Mouse (Mus musculus) intestine, embryonic 15.5 days (tissue): ENCODE data around the gene Actr10. TPM values are rescaled to one million over a fixed set of nuclear protein-coding genes. Genes with fewer than 3 reads are reported as not detected.
A peak's percentile ranks its signal among the peaks of the same experiment; 100 is the strongest.

ENCODE experiments used
- ATAC-seq: fragments of 200-750 bp; cut with Nextera tagmentation; 2 replicates; pipeline ENCODE4 v1.8.0; 2017; ENCODE audit warnings: moderate TSS enrichment, moderate library complexity
- H3K27ac ChIP-seq: fragments of 300-500 bp; sonication (generic); 2 replicates; pipeline ENCODE4 v1.5.1; 2015; ENCODE audit warnings: mild to moderate bottlenecking, inconsistent platforms
- H3K27me3 ChIP-seq: fragments of 300-500 bp; sonication (generic); replicated peaks from 2 replicates; pipeline ENCODE4 v1.6.1; 2015; ENCODE audit warnings: inconsistent platforms
- H3K36me3 ChIP-seq: fragments of 300-500 bp; sonication (generic); 2 replicates; pipeline ENCODE4 v1.6.1; 2015; ENCODE audit warnings: inconsistent platforms
- H3K4me1 ChIP-seq: fragments of 300-500 bp; sonication (generic); replicated peaks from 2 replicates; pipeline ENCODE4 v1.6.1; 2015; ENCODE audit warnings: inconsistent platforms
- H3K4me2 ChIP-seq: fragments of 300-500 bp; sonication (generic); replicated peaks from 2 replicates; pipeline ENCODE4 v1.6.1; 2015; ENCODE audit warnings: mild to moderate bottlenecking, inconsistent platforms
- H3K4me3 ChIP-seq: fragments of 300-500 bp; sonication (generic); replicated peaks from 2 replicates; pipeline ENCODE4 v1.5.1; 2015; ENCODE audit warnings: inconsistent platforms
- H3K9ac ChIP-seq: fragments of 300-500 bp; sonication (generic); 2 replicates; pipeline ENCODE4 v1.6.1; 2015; ENCODE audit warnings: inconsistent platforms
- H3K9me3 ChIP-seq: fragments of 300-500 bp; sonication (generic); 2 replicates; pipeline ENCODE4 v1.6.1; 2016; ENCODE audit warnings: inconsistent platforms
- WGBS: fragments of 180-500 bp; shearing (Covaris S2); methylation state at CpG from one replicate; pipeline ENCODE4 v1.1.7; 2015; 5-methylcytosine and 5-hydroxymethylcytosine counted together
- polyA plus RNA-seq: library from polyadenylated mRNA; unstranded; fragments of >200 nt; fragmentation: Nextera tagmentation; extraction: Ambion mirVana; gene quantifications from 2 replicates; pipeline ENCODE4 v1.2.1, GENCODE M21; 2015

Actr10 gene
- polyA plus RNA-seq, 1 experiment from 2014 or later: 223 TPM

GRCm38 (mm10) chr12:70968791-70969307 is 31.2 kb downstream of the Actr10 start:
- under 1% methylated on average over 15 of the region's 15 CpGs for WGBS

GRCm38 (mm10) chr12:70969485-70970184 is 32.0 kb downstream of the Actr10 start:
- H3K4me2 ChIP-seq: peak overlapping the region; percentile 53
- H3K27ac ChIP-seq: no peak overlapping the region
- no peak for ATAC-seq
- H3K9me3 ChIP-seq: no peaks in the 10 kb centered on the region
- H3K4me1 ChIP-seq: no peaks in the 10 kb centered on the region
- H3K9ac ChIP-seq: no peak overlapping the region
- H3K27me3 ChIP-seq: no peaks in the 10 kb centered on the region
- peak overlapping the region; percentile 23; the same call in 1 of the 2 replicates for H3K4me3 ChIP-seq
- no peaks in the 10 kb centered on the region for H3K36me3 ChIP-seq
- WGBS: 5% methylated on average over 17 of the region's 17 CpGs

More at GRCm38 (mm10) chr12:70968791-70969307, 31.2 kb downstream of the Actr10 start:
- peak overlapping the region; percentile 98 for H3K27ac ChIP-seq
- no peaks in the 10 kb centered on the region for H3K36me3 ChIP-seq
- no peaks in the 10 kb centered on the region for H3K27me3 ChIP-seq
- H3K4me3 ChIP-seq: peak overlapping the region; percentile 65
- H3K9ac ChIP-seq: peak overlapping the region; percentile 72
- peak overlapping the region; percentile 65 for H3K4me2 ChIP-seq
- H3K4me1 ChIP-seq: no peaks in the 10 kb centered on the region
- ATAC-seq: peak; percentile 76
- H3K9me3 ChIP-seq: no peaks in the 10 kb centered on the region

- H3K27ac ChIP-seq: no peak overlapping the region
- H3K4me3 ChIP-seq: no peak overlapping the region
- no peaks in the 10 kb centered on the region for H3K27me3 ChIP-seq
- H3K9me3 ChIP-seq: no peaks in the 10 kb centered on the region
- no peak for ATAC-seq
- no peak overlapping the region for H3K9ac ChIP-seq
- WGBS: 87% methylated on average over 4 of the region's 4 CpGs
- H3K36me3 ChIP-seq: no peaks in the 10 kb centered on the region; the same call in 1 of the 2 replicates
- H3K4me1 ChIP-seq: 0 out of 2 replicates have a peak, but pooled peaks cover 6% of the 10 kb centered on the region
- H3K4me2 ChIP-seq: peak overlapping the region; percentile 50; the same call in 1 of the 2 replicates
These were observed 36.2 kb downstream of the Actr10 start for GRCm38 (mm10) chr12:70973831-70974230.

- Histone ChIP-seq H3K9ac (peak within 1 kb of the TSS; percentile 98), H3K36me3 (no peaks in the 10 kb centered on the region; the same call in 1 of the 2 replicates), H3K4me1 (0 out of 2 replicates have a peak, but pooled peaks cover 6% of the 10 kb centered on the region), H3K27me3 (no peaks in the 10 kb centered on the region), H3K4me3 (peak within 1 kb of the TSS; percentile 91), H3K9me3 (no peaks in the 10 kb centered on the region), H3K4me2 (peak within 1 kb of the TSS; percentile 57), H3K27ac (peak within 1 kb of the TSS; percentile 98)
- WGBS: under 1% methylated on average over 71 of the region's 71 CpGs
- peak; percentile 100 for ATAC-seq
These were observed 37.0 kb downstream of the Actr10 start, which contains the start of gene Psma3 for GRCm38 (mm10) chr12:70974441-70975266. Gene Psma3, plus strand, starts transcription at chr12:70974621.

- Histone ChIP-seq H3K4me3 (peak overlapping the region; percentile 91), H3K27ac (peak overlapping the region; percentile 98), H3K36me3 (no peaks in the 10 kb centered on the region; the same call in 1 of the 2 replicates), H3K9me3 (no peaks in the 10 kb centered on the region), H3K9ac (peak overlapping the region; percentile 98), H3K4me2 (peak overlapping the region; percentile 57), H3K4me1 (0 out of 2 replicates have a peak, but pooled peaks cover 6% of the 10 kb centered on the region), H3K27me3 (no peaks in the 10 kb centered on the region)
- no peak for ATAC-seq
- whole genome bisulfite sequencing: 19% methylated on average over 10 of the region's 10 CpGs
These were observed 37.7 kb downstream of the Actr10 start for GRCm38 (mm10) chr12:70975406-70975805.

- WGBS: 60% methylated on average over 3 of the region's 3 CpGs
- Histone ChIP-seq H3K27me3 (no peaks in the 10 kb centered on the region), H3K4me2 (peak overlapping the region; percentile 57), H3K4me1 (0 out of 2 replicates have a peak, but pooled peaks cover 6% of the 10 kb centered on the region), H3K4me3 (peak overlapping the region; percentile 91), H3K27ac (no peak overlapping the region), H3K36me3 (no peaks in the 10 kb centered on the region; the same call in 1 of the 2 replicates), H3K9me3 (no peaks in the 10 kb centered on the region), H3K9ac (peak overlapping the region; percentile 98; the same call in 1 of the 2 replicates)
- no peak for ATAC-seq
These were observed 38.2 kb downstream of the Actr10 start for GRCm38 (mm10) chr12:70975891-70976290.

GRCm38 (mm10) chr12:70978345-70978744 is 40.7 kb downstream of the Actr10 start:
- 0 out of 2 replicates have a peak, but pooled peaks cover 6% of the 10 kb centered on the region for H3K4me1 ChIP-seq
- H3K27me3 ChIP-seq: no peaks in the 10 kb centered on the region
- WGBS: 77% methylated on average over 7 of the region's 7 CpGs
- no peak overlapping the region for H3K27ac ChIP-seq
- ATAC-seq: no peak
- peaks cover 2% of the 10 kb centered on the region; the same call in 1 of the 2 replicates for H3K36me3 ChIP-seq
- no peak overlapping the region for H3K4me2 ChIP-seq
- H3K9me3 ChIP-seq: no peaks in the 10 kb centered on the region
- no peak overlapping the region for H3K4me3 ChIP-seq
- no peak overlapping the region for H3K9ac ChIP-seq

- H3K4me1 ChIP-seq: no peaks in the 10 kb centered on the region
- H3K4me3 ChIP-seq: no peak overlapping the region
- H3K9ac ChIP-seq: no peak overlapping the region
- ATAC-seq: no peak
- H3K4me2 ChIP-seq: no peak overlapping the region
- H3K36me3 ChIP-seq: peaks cover 19% of the 10 kb centered on the region
- whole genome bisulfite sequencing: 92% methylated on average over 7 of the region's 7 CpGs
- H3K27ac ChIP-seq: no peak overlapping the region
- no peaks in the 10 kb centered on the region for H3K9me3 ChIP-seq
- no peaks in the 10 kb centered on the region for H3K27me3 ChIP-seq
These were observed 47.3 kb downstream of the Actr10 start for GRCm38 (mm10) chr12:70984855-70985550.

- Histone ChIP-seq H3K4me1 (peaks cover 5% of the 10 kb centered on the region), H3K9me3 (no peaks in the 10 kb centered on the region), H3K4me2 (no peak overlapping the region), H3K36me3 (peaks cover 6% of the 10 kb centered on the region), H3K9ac (no peak overlapping the region), H3K27ac (no peak overlapping the region), H3K4me3 (no peak overlapping the region), H3K27me3 (no peaks in the 10 kb centered on the region)
- WGBS: 88% methylated on average over 5 of the region's 5 CpGs
- no peak for ATAC-seq
These were observed 59.6 kb downstream of the Actr10 start for GRCm38 (mm10) chr12:70997225-70997624.

GRCm38 (mm10) chr12:70999423-70999903 is 61.8 kb downstream of the Actr10 start:
- Histone ChIP-seq H3K36me3 (peaks cover 11% of the 10 kb centered on the region), H3K4me1 (peaks cover 5% of the 10 kb centered on the region), H3K9me3 (no peaks in the 10 kb centered on the region), H3K9ac (no peak overlapping the region), H3K27me3 (no peaks in the 10 kb centered on the region), H3K27ac (peak overlapping the region; percentile 70), H3K4me3 (no peak overlapping the region), H3K4me2 (peak overlapping the region; percentile 34)
- ATAC-seq: peak; percentile 71
- 23% methylated on average over 5 of the region's 5 CpGs for WGBS

GRCm38 (mm10) chr12:71000344-71000743 is 62.7 kb downstream of the Actr10 start:
- H3K4me3 ChIP-seq: no peak overlapping the region
- no peak overlapping the region for H3K4me2 ChIP-seq
- 81% methylated on average over 1 of the region's 1 CpGs for WGBS
- H3K4me1 ChIP-seq: peaks cover 5% of the 10 kb centered on the region
- H3K27me3 ChIP-seq: no peaks in the 10 kb centered on the region
- no peak for ATAC-seq
- no peaks in the 10 kb centered on the region for H3K9me3 ChIP-seq
- no peak overlapping the region for H3K9ac ChIP-seq
- H3K36me3 ChIP-seq: peaks cover 15% of the 10 kb centered on the region
- no peak overlapping the region for H3K27ac ChIP-seq
